Mouse (Mus musculus) intestine, embryonic 16.5 days (tissue): ENCODE results near the gene Olfr308. TPM values are rescaled to one million over a fixed set of nuclear protein-coding genes. Genes with fewer than 3 reads are reported as not detected.
"Not testable (repeated sequence)": the region's sequence is repeated elsewhere in the genome, so short reads cannot be mapped to it uniquely, and the experiment has no call there.

Source experiments
- ATAC-seq: fragments of 200-750 bp; cut with Nextera tagmentation; 2 replicates; pipeline ENCODE4 v1.8.0; 2017; ENCODE audit warnings: moderate TSS enrichment, moderate library complexity
- H3K27ac ChIP-seq: fragments of 300-500 bp; sonication (generic); 2 replicates; pipeline ENCODE4 v1.5.1; 2014; ENCODE audit warnings: mild to moderate bottlenecking, low read length
- H3K27me3 ChIP-seq: fragments of 300-500 bp; sonication (generic); replicated peaks from 2 replicates; pipeline ENCODE4 v1.6.1; 2014; ENCODE audit warnings: low read length, control low read depth, mixed read lengths; ENCODE audit not compliant: control insufficient read depth, insufficient read depth
- H3K36me3 ChIP-seq: fragments of 300-500 bp; sonication (generic); 2 replicates; pipeline ENCODE4 v1.6.1; 2014; ENCODE audit warnings: low read length, control low read depth; ENCODE audit not compliant: control insufficient read depth, insufficient read depth
- H3K4me1 ChIP-seq: fragments of 300-500 bp; sonication (generic); 2 replicates; pipeline ENCODE4 v1.6.1; 2014; ENCODE audit warnings: low read length, control low read depth, mixed read lengths; ENCODE audit not compliant: control insufficient read depth, insufficient read depth
- H3K4me2 ChIP-seq: fragments of 300-500 bp; sonication (generic); 2 replicates; pipeline ENCODE4 v1.6.1; 2014; ENCODE audit warnings: low read depth, low read length, control low read depth
- H3K4me3 ChIP-seq: fragments of 300-500 bp; sonication (generic); 2 replicates; pipeline ENCODE4 v1.5.1; 2014; ENCODE audit warnings: mild to moderate bottlenecking, low read length
- H3K9ac ChIP-seq: fragments of 300-500 bp; sonication (generic); 2 replicates; pipeline ENCODE4 v1.6.1; 2014; ENCODE audit warnings: low read depth, low read length
- H3K9me3 ChIP-seq: fragments of 300-500 bp; sonication (generic); 2 replicates; pipeline ENCODE4 v1.6.1; 2016; ENCODE audit warnings: low read length, control low read depth; ENCODE audit not compliant: control insufficient read depth
- WGBS: fragments of 180-500 bp; shearing (Covaris S2); extraction: QIAGEN DNeasy Blood & Tissue Kit; methylation state at CpG from one replicate; pipeline ENCODE4 v1.1.7; 2014; 5-methylcytosine and 5-hydroxymethylcytosine counted together
- polyA plus RNA-seq: library from polyadenylated mRNA; unstranded; fragments of >200 nt; fragmentation: Nextera tagmentation; extraction: Ambion mirVana; gene quantifications from 2 replicates; pipeline ENCODE4 v1.2.1, GENCODE M21; 2015

The Olfr308 gene
- not detected in 2 replicates for polyA plus RNA-seq

DNA sequence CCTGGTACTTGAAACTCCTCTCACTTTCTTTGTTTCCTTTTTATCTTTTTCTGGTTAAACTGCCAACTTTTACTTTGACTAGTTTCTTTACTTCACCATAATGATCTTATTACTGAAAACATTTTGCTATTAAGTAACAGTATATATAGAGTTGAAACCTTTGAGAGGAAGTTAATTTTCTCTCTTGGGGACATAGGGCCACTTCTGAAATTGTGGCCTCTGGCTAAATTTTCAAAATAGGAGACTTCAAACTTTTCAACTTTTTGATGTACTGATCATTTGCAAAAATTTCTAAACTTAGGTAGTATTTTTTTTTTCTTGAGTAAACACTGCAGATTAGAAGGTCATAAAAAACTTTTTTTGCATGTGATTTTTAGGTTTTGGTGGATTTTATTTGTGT is at the start of gene Olfr308:
Gene Olfr308 (minus strand): TSS at position 101 of the 400 bp plus-strand sequence.
- Histone ChIP-seq H3K27ac (no peak within 1 kb of the TSS), H3K9ac (no peak within 1 kb of the TSS), H3K36me3 (no peaks in the 10 kb centered on the region), H3K4me1 (no peaks in the 10 kb centered on the region), H3K9me3 (no peaks in the 10 kb centered on the region), H3K4me3 (no peak within 1 kb of the TSS), H3K4me2 (no peak within 1 kb of the TSS), H3K27me3 (no peaks in the 10 kb centered on the region)
- ATAC-seq = no peak

DNA sequence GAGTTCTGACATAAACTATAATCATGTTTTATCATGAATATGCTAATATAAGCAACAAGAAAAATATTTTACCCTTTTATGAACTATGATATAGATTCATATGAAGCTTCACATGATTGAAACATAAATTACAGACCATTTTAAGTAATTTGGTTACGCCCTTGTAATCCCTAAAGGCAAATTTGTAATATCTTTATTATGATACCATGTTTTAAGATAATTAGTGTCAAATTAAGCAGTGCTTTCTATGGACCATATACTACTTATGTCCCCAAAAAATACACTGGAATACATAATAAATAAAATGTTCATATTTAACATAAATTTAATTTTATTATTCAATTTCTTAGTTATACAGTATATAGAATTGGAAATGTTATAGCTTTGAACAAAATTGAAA is 41.4 kb upstream of the Olfr308 start, which contains the start of gene Olfr305:
Gene Olfr305 (minus strand): TSS at position 101 of the 400 bp plus-strand sequence.
- no peak within 1 kb of the TSS for H3K27ac ChIP-seq
- H3K9ac ChIP-seq = no peak within 1 kb of the TSS
- no peak within 1 kb of the TSS for H3K4me3 ChIP-seq
- 92% methylated on average over 1 of the region's 1 CpGs for WGBS
- no peaks in the 10 kb centered on the region for H3K4me1 ChIP-seq
- no peaks in the 10 kb centered on the region for H3K27me3 ChIP-seq
- H3K4me2 ChIP-seq = no peak within 1 kb of the TSS
- H3K9me3 ChIP-seq = no peaks in the 10 kb centered on the region
- no peak for ATAC-seq
- no peaks in the 10 kb centered on the region for H3K36me3 ChIP-seq

- not testable (repeated sequence) for ATAC-seq
- WGBS = 86% methylated on average over 9 of the region's 9 CpGs
Measured at GRCm38 (mm10) chr7:86346296-86346695, 20.9 kb upstream of the Olfr308 start.

DNA sequence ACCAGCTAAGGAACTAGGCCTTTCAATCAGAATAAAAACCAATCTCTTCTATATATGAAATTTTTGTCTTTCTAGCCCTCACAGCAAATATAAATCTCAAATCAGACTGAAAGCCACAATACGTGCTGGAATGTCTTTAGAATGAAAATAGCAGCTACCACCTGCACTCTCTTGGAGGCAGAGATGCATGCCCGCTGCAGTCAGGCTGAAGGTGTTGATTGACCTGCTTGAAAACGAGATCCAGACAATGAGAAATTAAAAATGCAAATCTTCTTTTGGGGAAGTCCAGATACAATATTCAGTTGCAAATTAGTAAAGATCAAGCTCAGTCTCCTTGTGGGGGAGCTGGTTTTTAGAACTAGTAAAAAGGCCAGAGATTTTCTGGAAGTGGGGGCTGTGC is 18.8 kb upstream of the Olfr308 start:
- H3K4me3 ChIP-seq = no peak overlapping the region
- H3K4me1 ChIP-seq = no peaks in the 10 kb centered on the region
- H3K9ac ChIP-seq = no peak overlapping the region
- no peaks in the 10 kb centered on the region for H3K36me3 ChIP-seq
- no peak overlapping the region for H3K27ac ChIP-seq
- no peak overlapping the region for H3K4me2 ChIP-seq
- 75% methylated on average over 3 of the region's 3 CpGs for WGBS
- no peaks in the 10 kb centered on the region for H3K27me3 ChIP-seq
- no peaks in the 10 kb centered on the region; the same call in 1 of the 2 replicates for H3K9me3 ChIP-seq
- no peak for ATAC-seq

More at GRCm38 (mm10) chr7:86346296-86346695, 20.9 kb upstream of the Olfr308 start:
- not testable (repeated sequence) for H3K36me3 ChIP-seq, H3K9ac ChIP-seq, H3K4me2 ChIP-seq, H3K9me3 ChIP-seq, H3K4me1 ChIP-seq, H3K4me3 ChIP-seq, H3K27me3 ChIP-seq, H3K27ac ChIP-seq

DNA sequence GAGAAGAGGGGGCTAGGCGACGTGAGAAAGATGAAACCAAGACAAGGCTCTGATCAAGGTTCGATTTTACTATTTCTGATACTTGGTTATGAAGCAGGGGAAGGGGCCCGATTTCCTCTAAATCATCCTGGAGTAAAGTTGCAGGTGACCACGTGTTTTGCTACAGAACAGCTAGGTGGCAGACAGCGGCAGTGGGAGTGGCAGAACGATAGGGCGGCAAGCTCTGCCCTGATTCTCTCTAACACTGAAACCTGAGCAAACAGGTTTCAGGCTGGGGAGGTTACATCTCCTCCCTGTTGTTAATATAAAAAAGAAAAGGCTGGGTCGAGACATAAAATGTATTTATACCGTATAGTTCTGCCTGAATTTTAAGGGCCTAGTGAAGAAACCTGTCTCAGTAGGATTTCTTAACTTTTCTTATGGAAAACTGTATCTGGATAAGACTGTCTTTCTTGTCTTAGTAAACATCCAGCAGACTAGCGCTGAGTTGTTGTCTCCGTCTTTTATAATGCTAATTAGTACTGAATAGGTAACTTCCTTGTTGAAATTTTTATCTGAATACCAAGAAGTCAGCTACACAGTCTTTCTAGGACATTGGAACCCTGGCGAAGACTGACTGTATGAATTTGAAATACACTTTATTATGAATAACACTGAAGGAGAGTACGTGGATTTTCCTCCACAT is 17.6 kb upstream of the Olfr308 start:
- H3K9ac ChIP-seq = no peak overlapping the region
- H3K4me2 ChIP-seq = no peak overlapping the region
- H3K9me3 ChIP-seq = no peaks in the 10 kb centered on the region
- no peaks in the 10 kb centered on the region for H3K36me3 ChIP-seq
- H3K27ac ChIP-seq = no peak overlapping the region
- H3K4me1 ChIP-seq = no peaks in the 10 kb centered on the region
- ATAC-seq = peak; percentile 58; the same call in 1 of the 2 replicates
- no peak overlapping the region for H3K4me3 ChIP-seq
- WGBS = 70% methylated on average over 14 of the region's 14 CpGs
- H3K27me3 ChIP-seq = no peaks in the 10 kb centered on the region

GRCm38 (mm10) chr7:86337486-86337885 is 12.1 kb upstream of the Olfr308 start, which contains the start of gene Olfr307:
Gene Olfr307, minus strand, starts transcription at chr7:86337586.
- no peak within 1 kb of the TSS for H3K27ac ChIP-seq
- H3K4me3 ChIP-seq = no peak within 1 kb of the TSS
- H3K27me3 ChIP-seq = no peaks in the 10 kb centered on the region
- H3K9ac ChIP-seq = no peak within 1 kb of the TSS
- no peaks in the 10 kb centered on the region for H3K36me3 ChIP-seq
- no peaks in the 10 kb centered on the region for H3K4me1 ChIP-seq
- 80% methylated on average over 1 of the region's 1 CpGs for WGBS
- no peak within 1 kb of the TSS for H3K4me2 ChIP-seq
- no peaks in the 10 kb centered on the region for H3K9me3 ChIP-seq
- no peak for ATAC-seq

- Histone ChIP-seq H3K9ac (no peak overlapping the region), H3K27me3 (no peaks in the 10 kb centered on the region), H3K4me3 (no peak overlapping the region), H3K27ac (no peak overlapping the region), H3K4me2 (no peak overlapping the region), H3K36me3 (no peaks in the 10 kb centered on the region), H3K9me3 (no peaks in the 10 kb centered on the region), H3K4me1 (no peaks in the 10 kb centered on the region)
- ATAC-seq = no peak
- 81% methylated on average over 2 of the region's 2 CpGs for WGBS
Measured at GRCm38 (mm10) chr7:86321323-86321722, 4.1 kb downstream of the Olfr308 start.

DNA sequence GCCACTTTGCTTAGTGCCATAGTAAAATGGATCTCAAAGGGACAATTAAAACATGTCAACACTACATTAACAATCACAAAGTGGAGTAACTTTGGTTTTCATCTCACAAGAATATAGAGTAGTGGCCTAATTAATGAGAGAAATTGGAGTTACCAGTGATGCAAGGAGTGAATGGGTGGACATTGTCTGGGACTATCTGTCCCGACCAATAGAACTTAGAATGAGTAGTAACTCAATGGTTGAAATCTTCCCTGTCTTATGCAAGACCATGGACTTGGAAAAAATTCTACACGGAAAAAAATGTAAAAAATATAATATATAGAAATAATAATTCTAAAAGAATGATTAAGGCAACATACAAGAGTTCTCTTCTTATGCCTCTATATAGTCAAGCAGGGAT is 11.8 kb downstream of the Olfr308 start, which contains the start of gene Olfr309:
Gene Olfr309 (minus strand): TSS at position 101 of the 400 bp plus-strand sequence.
- 76% methylated on average over 2 of the region's 2 CpGs for WGBS
- H3K36me3 ChIP-seq = no peaks in the 10 kb centered on the region
- H3K9ac ChIP-seq = no peak within 1 kb of the TSS
- H3K4me3 ChIP-seq = no peak within 1 kb of the TSS
- H3K27me3 ChIP-seq = no peaks in the 10 kb centered on the region
- no peak for ATAC-seq
- H3K4me2 ChIP-seq = no peak within 1 kb of the TSS
- H3K4me1 ChIP-seq = no peaks in the 10 kb centered on the region
- H3K9me3 ChIP-seq = no peaks in the 10 kb centered on the region
- no peak within 1 kb of the TSS for H3K27ac ChIP-seq

GRCm38 (mm10) chr7:86277072-86277471 is 48.4 kb downstream of the Olfr308 start, which contains the start of gene Olfr310:
Gene Olfr310, minus strand, starts transcription at chr7:86277172.
- Histone ChIP-seq H3K27ac (no peak within 1 kb of the TSS), H3K4me1 (no peaks in the 10 kb centered on the region), H3K36me3 (no peaks in the 10 kb centered on the region), H3K9ac (no peak within 1 kb of the TSS), H3K9me3 (no peaks in the 10 kb centered on the region), H3K4me2 (no peak within 1 kb of the TSS), H3K27me3 (no peaks in the 10 kb centered on the region), H3K4me3 (no peak within 1 kb of the TSS)
- ATAC-seq = no peak
- WGBS = 82% methylated on average over 1 of the region's 1 CpGs
